ENCODE assay signal across 8 mouse cellular contexts in genomic region chr13:95323950-95324625, GRCm38 (mm10). TPM values are rescaled to one million over a fixed set of nuclear protein-coding genes. Genes with fewer than 3 reads are reported as not detected.
A peak's percentile ranks its signal among the peaks of the same experiment; 100 is the strongest.
DNase-seq lines count a peak whose midpoint lies in the region; ATAC-seq and TF ChIP-seq lines count a peak whose summit lies in the region.

No protein-coding gene starts in this region.

- peak overlapping the region; percentile 94 for H3K4me3 ChIP-seq in heart, embryonic 12.5 days
- H3K4me3 ChIP-seq in kidney, embryonic 16.5 days (ENCODE audit: low read length), result peak overlapping the region; percentile 85
- peak overlapping the region; percentile 84 for H3K4me3 ChIP-seq in liver, postnatal 0 days (ENCODE audit: low read depth, low read length)
- H3K4me3 ChIP-seq in neural tube, embryonic 13.5 days, result peak overlapping the region; percentile 84

- peak overlapping the region; percentile 97 for H3K27ac ChIP-seq in heart, embryonic 12.5 days (ENCODE audit: poor library complexity, severe bottlenecking)
- peak overlapping the region; percentile 100 for H3K27ac ChIP-seq in kidney, embryonic 16.5 days (ENCODE audit: low read length)
- H3K27ac ChIP-seq in liver, postnatal 0 days (ENCODE audit: low read depth), result peak overlapping the region; percentile 99
- peak overlapping the region; percentile 96 for H3K27ac ChIP-seq in neural tube, embryonic 13.5 days (replicated peaks)

- H3K4me2 ChIP-seq in heart, embryonic 12.5 days, result peak overlapping the region; percentile 95
- H3K4me2 ChIP-seq in kidney, embryonic 16.5 days (replicated peaks; ENCODE audit: low read depth, low read length), result peak overlapping the region; percentile 74
- peak overlapping the region; percentile 83 for H3K4me2 ChIP-seq in liver, postnatal 0 days (ENCODE audit: low read depth, low read length)
- H3K4me2 ChIP-seq in neural tube, embryonic 13.5 days, result peak overlapping the region; percentile 77

- DNase-seq in CD4-positive helper T cell, adult 2 months (ENCODE audit: low read depth, low spot score), result peak; percentile 50
- DNase-seq in adrenal gland, adult 18-20 months (ENCODE audit: low spot score in 2 of 2), result peak; percentile 51 to 57
- DNase-seq in embryo, embryonic 11 days, result peak; percentile 68
- peak; percentile 70 for DNase-seq in liver, postnatal 0 days
- peak; percentile 61 to 62 for DNase-seq in thymus, postnatal 36 days

- no peaks in the 10 kb centered on the region for H3K9me3 ChIP-seq in heart, embryonic 12.5 days (replicated peaks)
- no peaks in the 10 kb centered on the region for H3K9me3 ChIP-seq in kidney, embryonic 16.5 days (ENCODE audit: low read length)
- H3K9me3 ChIP-seq in liver, postnatal 0 days (ENCODE audit: low read length), result no peaks in the 10 kb centered on the region
- no peaks in the 10 kb centered on the region for H3K9me3 ChIP-seq in neural tube, embryonic 13.5 days

- no peak for TF ChIP-seq EP300 in liver, postnatal 0 days (IDR thresholded peaks at IDR 0.05; ENCODE audit: low read depth)

- H3K9ac ChIP-seq in heart, embryonic 12.5 days, result peak overlapping the region; percentile 99
- H3K9ac ChIP-seq in kidney, embryonic 16.5 days (replicated peaks; ENCODE audit: low read length), result peak overlapping the region; percentile 98
- peak overlapping the region; percentile 94 for H3K9ac ChIP-seq in liver, postnatal 0 days (replicated peaks)
- H3K9ac ChIP-seq in neural tube, embryonic 13.5 days, result peak overlapping the region; percentile 98

- TF ChIP-seq CTCF in liver, postnatal 0 days (IDR thresholded peaks at IDR 0.05; ENCODE audit: low read depth), result peak; percentile 53

- H3K4me1 ChIP-seq in heart, embryonic 12.5 days (replicated peaks), result peaks cover 25% of the 10 kb centered on the region
- peaks cover 44% of the 10 kb centered on the region for H3K4me1 ChIP-seq in kidney, embryonic 16.5 days (ENCODE audit: insufficient read depth, low read length)
- H3K4me1 ChIP-seq in liver, postnatal 0 days (ENCODE audit: insufficient read depth), result peaks cover 10% of the 10 kb centered on the region
- H3K4me1 ChIP-seq in neural tube, embryonic 13.5 days (replicated peaks), result peaks cover 36% of the 10 kb centered on the region

- 0 out of 2 replicates have a peak, but pooled peaks cover 8% of the 10 kb centered on the region for H3K36me3 ChIP-seq in heart, embryonic 12.5 days
- no peaks in the 10 kb centered on the region for H3K36me3 ChIP-seq in kidney, embryonic 16.5 days (ENCODE audit: insufficient read depth, low read length)
- H3K36me3 ChIP-seq in liver, postnatal 0 days (replicated peaks; ENCODE audit: insufficient read depth, low read length), result no peaks in the 10 kb centered on the region
- H3K36me3 ChIP-seq in neural tube, embryonic 13.5 days, result no peaks in the 10 kb centered on the region

- ATAC-seq in heart, embryonic 12.5 days (ENCODE audit: insufficient number of reproducible peaks, low FRiP score), result peak; percentile 55; the same call in 1 of the 2 replicates
- ATAC-seq in kidney, embryonic 16.5 days (ENCODE audit: low FRiP score, low TSS enrichment), result no peak
- peak; percentile 46 for ATAC-seq in liver, postnatal 0 days
- ATAC-seq in neural tube, embryonic 13.5 days (ENCODE audit: low read depth), result peak; percentile 71

- WGBS in heart, embryonic 12.5 days, result 24% methylated on average over 15 of the region's 15 CpGs
- 24% methylated on average over 15 of the region's 15 CpGs for WGBS in kidney, embryonic 16.5 days
- whole genome bisulfite sequencing in liver, postnatal 0 days (ENCODE audit: insufficient replicate concordance), result 22% methylated on average over 15 of the region's 15 CpGs
- WGBS in neural tube, embryonic 13.5 days, result 25% methylated on average over 15 of the region's 15 CpGs

- no peaks in the 10 kb centered on the region for H3K27me3 ChIP-seq in heart, embryonic 12.5 days (replicated peaks)
- no peaks in the 10 kb centered on the region for H3K27me3 ChIP-seq in kidney, embryonic 16.5 days (ENCODE audit: insufficient read depth, low read length)
- H3K27me3 ChIP-seq in liver, postnatal 0 days (ENCODE audit: insufficient read depth, low read length), result no peaks in the 10 kb centered on the region
- no peaks in the 10 kb centered on the region for H3K27me3 ChIP-seq in neural tube, embryonic 13.5 days

RNA-seq across cellular contexts. Expression of gene Zbed3, which starts 0.7 kb away (rescaled TPM):
- total RNA-seq in adrenal gland, adult 18-20 months (2021), result 10 to 100 TPM; 21.4 to 29.3 TPM
- 60.0 and 64.3 TPM in 2 replicates for polyA plus RNA-seq in heart, embryonic 12.5 days (2016; fragmentation: Nextera tagmentation; extraction: Ambion mirVana)
- polyA plus RNA-seq in kidney, embryonic 16.5 days (2015; fragmentation: Nextera tagmentation; extraction: Ambion mirVana), result 77.8 and 85.6 TPM in 2 replicates
- 5.7 and 6.7 TPM in 2 replicates for polyA plus RNA-seq in liver, postnatal 0 days (2015; fragmentation: Nextera tagmentation; extraction: Ambion mirVana)
- polyA plus RNA-seq in neural tube, embryonic 13.5 days (2015; fragmentation: Nextera tagmentation; extraction: Ambion mirVana), result 38.2 and 44.3 TPM in 2 replicates

RNA-seq across cellular contexts. Expression of gene Aggf1, which starts 51.1 kb away (rescaled TPM):
- 10 to 100 TPM; 33.3 to 40.1 TPM for total RNA-seq in adrenal gland, adult 18-20 months (2021)
- polyA plus RNA-seq in heart, embryonic 12.5 days (2016; fragmentation: Nextera tagmentation; extraction: Ambion mirVana), result 30.3 and 31.6 TPM in 2 replicates
- 34.0 and 35.8 TPM in 2 replicates for polyA plus RNA-seq in kidney, embryonic 16.5 days (2015; fragmentation: Nextera tagmentation; extraction: Ambion mirVana)
- polyA plus RNA-seq in liver, postnatal 0 days (2015; fragmentation: Nextera tagmentation; extraction: Ambion mirVana), result 11.7 TPM in 2 replicates
- 37.1 and 39.2 TPM in 2 replicates for polyA plus RNA-seq in neural tube, embryonic 13.5 days (2015; fragmentation: Nextera tagmentation; extraction: Ambion mirVana)
